Mouse (Mus musculus) frontal cortex, postnatal 14 days (tissue): ENCODE measurements around the gene Gm13941.

Source experiments
- DNase-seq, 2 experiments: peaks; one replicate each; pipeline ENCODE4 v3.0.0; 2022; ENCODE audit warnings: low spot score in 2 of 2

Gm13941 gene

GRCm38 (mm10) chr2:111105882-111106281 is at the start of gene Gm13941:
Gm13941 (minus strand) TSS chr2:111105982.
- DNase-seq = no peak

DNA sequence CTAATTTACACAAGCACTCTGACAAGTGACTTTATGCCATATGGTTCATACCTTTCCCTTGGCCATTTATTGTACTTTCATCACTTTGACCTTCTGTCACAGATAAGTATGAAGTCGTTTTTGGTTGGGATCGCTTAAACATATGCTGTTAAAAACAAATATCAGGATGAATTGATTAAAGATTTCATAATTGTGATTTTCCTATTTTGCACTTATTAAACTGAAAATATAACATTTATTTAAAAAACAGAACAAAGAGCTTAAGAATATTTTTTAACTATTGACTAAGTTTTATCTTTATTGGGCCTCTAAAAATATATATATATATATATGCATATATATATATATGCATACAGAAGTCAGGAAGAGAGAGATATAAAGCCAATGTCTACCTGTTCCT is 47.1 kb upstream of the Gm13941 start, which contains the start of gene Gm15130:
TSS of gene Gm15130 (minus strand) at position 101 of the 400 bp plus-strand sequence.
- DNase-seq = no peak

GRCm38 (mm10) chr2:111135739-111136138 is 30.0 kb upstream of the Gm13941 start:
- DNase-seq = no peak

DNA sequence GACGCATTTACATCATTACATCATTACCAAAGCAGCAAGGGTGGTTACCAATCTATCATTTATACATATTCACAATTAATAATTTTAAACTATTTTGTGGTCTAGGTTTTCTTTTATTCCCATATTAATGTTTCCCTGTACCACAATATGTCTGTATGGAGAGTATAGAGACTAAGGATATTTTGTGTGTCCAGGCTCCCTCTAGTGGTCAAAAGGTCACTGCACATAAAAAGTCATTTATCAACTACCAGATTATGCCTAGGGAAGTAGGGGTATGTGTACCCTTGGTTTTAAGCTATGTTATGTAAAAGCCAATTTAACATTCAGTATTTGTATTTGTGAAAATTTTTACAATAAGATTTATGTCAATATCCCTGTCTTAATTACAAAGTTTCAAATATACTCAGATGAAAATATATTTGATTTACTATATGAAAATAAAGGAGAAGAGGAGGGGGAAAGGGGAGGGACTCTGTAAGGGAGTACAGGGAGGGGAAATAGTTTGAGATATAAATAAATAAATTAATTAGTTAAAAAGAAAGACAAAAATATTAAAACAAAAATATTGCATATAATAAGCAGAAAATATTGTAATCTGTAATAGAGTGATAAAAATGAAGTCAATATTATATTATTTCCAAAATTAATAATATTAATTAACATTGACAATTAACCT is 47.1 kb downstream of the Gm13941 start:
- DNase-seq = no peak
